Mouse (Mus musculus): Measurements from ENCODE around the gene Prickle2. TPM values are rescaled to one million over a fixed set of nuclear protein-coding genes. Genes with fewer than 3 reads are reported as not detected.

Prickle2 gene
- polyA plus RNA-seq, 1 experiment from 2014 or later, result 2.6 TPM

DNA sequence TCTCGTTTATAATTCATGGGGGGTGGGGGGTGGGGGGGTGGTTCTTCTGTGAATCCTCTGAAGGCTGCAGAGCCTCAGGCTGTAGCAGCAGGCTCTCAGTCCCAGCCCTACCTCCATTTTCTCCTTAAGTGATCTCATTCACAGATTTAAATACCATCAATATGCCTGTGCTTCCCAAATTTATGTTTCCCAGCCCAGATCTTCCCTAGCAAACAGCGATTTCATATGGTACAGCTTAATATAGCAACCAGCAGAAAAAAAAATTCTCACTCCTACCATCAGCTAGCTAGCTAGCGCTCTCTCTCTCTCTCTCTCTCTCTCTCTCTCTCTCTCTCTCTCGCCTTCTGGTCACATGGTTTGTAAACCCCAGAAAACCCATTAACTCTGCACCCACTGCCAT is 42.5 kb downstream of the Prickle2 start:
- Histone ChIP-seq H3K36me3 (replicated peaks) (no peaks in the 10 kb centered on the region), H3K27ac (no peak overlapping the region), H3K27me3 (ENCODE audit: poor library complexity, severe bottlenecking) (no peaks in the 10 kb centered on the region), H3K4me1 (peaks cover 24% of the 10 kb centered on the region), H3K9me3 (no peaks in the 10 kb centered on the region), H3K4me3 (no peak overlapping the region)
- WGBS, result 78% methylated on average over 4 of the region's 4 CpGs
- DNase-seq (ENCODE audit: extremely low spot score, low spot score), result no peak

DNA sequence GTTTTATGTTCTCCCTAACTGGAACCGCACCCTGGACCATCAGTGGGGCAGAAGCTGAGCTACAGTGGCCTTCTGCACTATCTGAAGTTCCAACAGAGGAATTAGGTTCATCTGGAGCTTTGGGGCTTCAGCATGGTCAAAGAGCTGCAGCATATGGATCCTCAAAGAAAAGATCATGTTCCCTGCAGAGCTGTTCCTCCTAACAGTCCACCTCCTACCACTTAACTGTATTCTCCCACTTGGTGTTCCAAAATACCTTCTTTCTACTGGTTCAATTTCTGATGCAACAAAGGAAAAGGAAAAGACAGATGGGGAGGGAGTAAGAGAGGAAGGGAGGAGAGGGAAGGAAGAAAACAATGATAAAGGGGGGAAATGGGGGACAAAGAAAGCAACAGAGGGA is 56.9 kb downstream of the Prickle2 start:
- Histone ChIP-seq H3K4me1 (peaks cover 10% of the 10 kb centered on the region), H3K36me3 (replicated peaks) (no peaks in the 10 kb centered on the region), H3K27ac (no peak overlapping the region), H3K9me3 (no peaks in the 10 kb centered on the region), H3K27me3 (ENCODE audit: poor library complexity, severe bottlenecking) (no peaks in the 10 kb centered on the region), H3K4me3 (no peak overlapping the region)
- WGBS, result 91% methylated on average over 1 of the region's 1 CpGs
- DNase-seq (ENCODE audit: extremely low spot score, low spot score), result no peak

DNA sequence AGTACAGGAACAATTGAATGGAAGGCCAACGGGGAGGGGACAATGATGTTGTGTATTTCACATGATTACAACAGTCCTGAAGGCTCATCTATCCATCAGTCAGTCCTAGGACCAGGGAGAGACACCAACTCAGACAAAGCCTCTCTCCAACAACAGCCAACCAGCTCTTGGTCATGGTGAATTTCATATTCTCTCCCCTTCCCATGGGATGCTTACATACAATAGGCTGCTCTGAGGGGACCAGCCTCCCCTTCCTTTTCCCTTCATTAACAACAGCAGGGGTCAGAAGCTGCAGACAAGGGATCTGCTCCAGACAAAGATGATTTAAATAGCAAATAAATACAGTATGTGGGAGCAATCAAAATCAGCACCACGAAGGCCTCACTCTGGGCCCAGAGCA is 57.4 kb downstream of the Prickle2 start:
- H3K9me3 ChIP-seq, result no peaks in the 10 kb centered on the region
- no peaks in the 10 kb centered on the region for H3K27me3 ChIP-seq (ENCODE audit: poor library complexity, severe bottlenecking)
- H3K27ac ChIP-seq, result no peak overlapping the region
- no peak for DNase-seq (ENCODE audit: extremely low spot score, low spot score)
- peaks cover 10% of the 10 kb centered on the region for H3K4me1 ChIP-seq
- H3K4me3 ChIP-seq, result no peak overlapping the region
- no peaks in the 10 kb centered on the region for H3K36me3 ChIP-seq (replicated peaks)
- WGBS, result 42% methylated on average over 2 of the region's 2 CpGs

DNA sequence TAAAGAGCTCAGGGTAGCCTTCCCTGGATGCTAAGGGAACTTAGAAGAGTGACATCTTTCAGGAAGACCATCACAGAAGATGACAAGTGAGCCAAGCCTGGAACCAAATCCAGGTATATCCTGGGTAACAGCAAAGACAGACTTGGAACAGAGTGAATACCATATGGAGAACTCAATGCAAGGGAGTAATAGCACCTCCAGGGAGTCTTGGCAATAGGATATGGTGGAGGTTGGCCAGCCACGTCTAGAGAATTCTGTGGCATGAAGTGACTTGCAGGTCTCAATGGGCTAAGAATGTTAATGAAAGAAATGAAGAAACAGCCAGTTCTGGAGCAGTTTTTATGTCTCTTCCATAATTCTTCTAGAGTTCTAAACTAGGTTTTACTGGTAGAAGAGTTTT is 63.0 kb downstream of the Prickle2 start:
- 93% methylated on average over 1 of the region's 1 CpGs for WGBS
- no peaks in the 10 kb centered on the region for H3K4me1 ChIP-seq
- H3K27ac ChIP-seq, result no peak overlapping the region
- H3K4me3 ChIP-seq, result no peak overlapping the region
- H3K9me3 ChIP-seq, result no peaks in the 10 kb centered on the region
- no peak for DNase-seq (ENCODE audit: extremely low spot score, low spot score)
- no peaks in the 10 kb centered on the region for H3K27me3 ChIP-seq (ENCODE audit: poor library complexity, severe bottlenecking)
- no peaks in the 10 kb centered on the region for H3K36me3 ChIP-seq (replicated peaks)

DNA sequence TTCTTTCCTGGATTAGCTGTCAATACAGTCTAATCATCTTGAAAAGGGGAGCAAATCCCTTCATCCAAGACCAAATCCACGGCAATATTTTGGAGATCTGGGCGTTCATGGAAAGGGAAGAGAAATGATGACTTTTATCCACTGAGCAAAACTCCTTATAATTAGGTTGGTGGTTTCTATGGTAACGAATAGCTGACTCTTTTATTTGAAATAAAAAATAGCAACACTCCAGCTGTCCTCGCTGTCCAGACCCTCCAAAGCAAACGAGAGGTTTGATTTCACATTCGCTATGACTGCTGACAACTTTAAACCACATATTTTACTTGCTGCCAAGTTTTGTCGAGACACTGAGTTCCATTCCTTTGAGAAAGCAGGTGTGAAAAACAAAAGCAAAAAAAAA is 64.0 kb downstream of the Prickle2 start:
- no peaks in the 10 kb centered on the region for H3K27me3 ChIP-seq (ENCODE audit: poor library complexity, severe bottlenecking)
- 81% methylated on average over 7 of the region's 7 CpGs for WGBS
- no peaks in the 10 kb centered on the region for H3K36me3 ChIP-seq (replicated peaks)
- no peak for DNase-seq (ENCODE audit: extremely low spot score, low spot score)
- no peaks in the 10 kb centered on the region for H3K9me3 ChIP-seq
- H3K4me1 ChIP-seq, result no peaks in the 10 kb centered on the region
- H3K4me3 ChIP-seq, result no peak overlapping the region
- H3K27ac ChIP-seq, result no peak overlapping the region

DNA sequence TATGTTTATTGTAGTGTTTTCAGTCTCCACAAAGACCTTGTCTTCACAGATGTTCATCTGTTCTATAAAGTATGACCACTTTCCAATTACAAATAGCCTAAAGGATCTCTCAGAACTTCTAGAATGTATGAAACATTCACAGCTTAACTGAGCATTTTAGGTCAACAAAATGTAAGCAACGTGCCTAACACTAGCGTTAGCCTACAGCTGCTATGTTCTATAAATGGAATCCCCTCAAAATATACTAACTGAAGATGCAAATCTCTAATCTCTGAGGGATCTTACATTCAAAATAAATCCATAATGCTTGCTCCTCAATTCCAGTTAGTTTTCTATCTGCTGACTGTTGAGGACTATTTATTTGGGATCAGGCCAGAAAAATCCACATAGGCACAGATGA is 65.1 kb downstream of the Prickle2 start:
- Histone ChIP-seq H3K4me3 (no peak overlapping the region), H3K9me3 (no peaks in the 10 kb centered on the region), H3K27me3 (ENCODE audit: poor library complexity, severe bottlenecking) (no peaks in the 10 kb centered on the region), H3K4me1 (no peaks in the 10 kb centered on the region), H3K27ac (no peak overlapping the region), H3K36me3 (replicated peaks) (no peaks in the 10 kb centered on the region)
- 93% methylated on average over 2 of the region's 2 CpGs for WGBS
- no peak for DNase-seq (ENCODE audit: extremely low spot score, low spot score)

DNA sequence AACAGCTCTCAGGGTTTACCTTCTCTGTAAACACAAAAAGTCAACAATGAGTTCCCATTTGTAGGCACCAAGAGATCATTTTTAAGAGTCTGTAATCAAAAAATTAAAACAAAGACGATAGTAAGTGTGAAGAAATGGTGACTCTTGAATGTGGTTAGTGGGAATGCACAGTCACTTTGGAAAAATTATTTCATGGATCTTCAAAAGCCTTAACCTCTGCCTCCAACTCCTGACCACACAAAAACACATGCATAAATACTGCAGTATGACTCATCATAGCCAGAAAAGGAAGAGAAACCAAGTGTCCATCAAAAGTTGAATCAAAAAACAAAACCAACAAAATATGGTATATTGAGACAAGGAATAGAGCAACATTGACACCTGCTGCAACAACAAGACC is 69.5 kb downstream of the Prickle2 start:
- 84% methylated on average over 1 of the region's 1 CpGs for WGBS

DNA sequence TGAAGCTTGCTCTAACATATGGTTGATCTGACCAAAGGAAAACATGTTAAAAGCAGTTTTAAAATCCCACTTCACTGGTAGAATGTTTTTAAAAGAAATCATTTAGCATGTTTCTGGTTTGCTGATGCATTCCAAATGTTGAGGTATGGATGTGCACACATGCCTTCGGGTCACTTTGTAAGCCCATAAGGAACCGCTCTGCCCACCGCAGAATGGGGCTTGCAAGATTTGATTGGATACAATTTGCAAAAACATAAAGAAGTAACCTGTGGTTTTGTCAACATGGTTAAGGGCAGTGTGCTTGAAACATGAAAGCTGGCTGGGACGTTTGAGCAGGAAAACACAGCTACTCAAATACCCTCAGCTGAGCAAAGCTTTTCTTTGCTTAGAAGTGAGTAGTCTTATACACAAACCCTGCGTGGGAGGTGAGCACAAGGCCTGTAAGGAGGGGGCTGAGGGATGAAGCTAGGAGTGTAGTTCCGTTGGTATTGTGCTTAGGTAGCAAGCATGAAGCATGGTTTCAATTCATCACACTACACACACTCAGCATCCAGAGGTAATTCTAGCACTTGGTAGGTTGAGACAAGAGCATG is 71.0 kb downstream of the Prickle2 start:
- Histone ChIP-seq H3K36me3 (replicated peaks) (no peaks in the 10 kb centered on the region), H3K27me3 (ENCODE audit: poor library complexity, severe bottlenecking) (no peaks in the 10 kb centered on the region), H3K4me3 (no peak overlapping the region), H3K4me1 (no peaks in the 10 kb centered on the region), H3K27ac (no peak overlapping the region), H3K9me3 (no peaks in the 10 kb centered on the region)
- 83% methylated on average over 6 of the region's 6 CpGs for whole genome bisulfite sequencing
- DNase-seq (ENCODE audit: extremely low spot score, low spot score), result no peak

More for the DNA sequence above, 69.5 kb downstream of the Prickle2 start:
- H3K4me1 ChIP-seq, result no peaks in the 10 kb centered on the region
- no peak overlapping the region for H3K4me3 ChIP-seq
- H3K36me3 ChIP-seq (replicated peaks), result no peaks in the 10 kb centered on the region
- no peak for DNase-seq (ENCODE audit: extremely low spot score, low spot score)
- H3K27ac ChIP-seq, result no peak overlapping the region
- H3K9me3 ChIP-seq, result no peaks in the 10 kb centered on the region
- no peaks in the 10 kb centered on the region for H3K27me3 ChIP-seq (ENCODE audit: poor library complexity, severe bottlenecking)

DNA sequence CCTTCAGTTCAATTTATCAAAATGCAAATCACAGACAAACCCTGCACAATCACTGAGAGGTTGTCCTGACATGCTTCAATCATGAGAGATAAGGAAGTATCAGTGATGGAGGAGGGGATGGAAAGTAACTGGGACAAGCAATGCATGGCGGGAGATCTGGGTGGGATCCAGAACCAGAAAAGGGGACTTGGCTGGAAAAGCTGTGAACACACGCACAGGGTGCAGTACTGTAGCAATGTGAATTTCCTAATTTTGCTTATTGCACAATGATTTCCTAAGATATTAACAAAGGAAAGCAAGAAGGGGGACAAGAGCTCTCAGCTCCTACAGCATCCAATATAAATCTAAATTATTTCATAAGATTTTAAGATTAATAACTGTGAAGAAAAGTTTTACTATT is 75.0 kb downstream of the Prickle2 start:
- Histone ChIP-seq H3K4me1 (no peaks in the 10 kb centered on the region), H3K27ac (no peak overlapping the region), H3K36me3 (replicated peaks) (no peaks in the 10 kb centered on the region), H3K4me3 (no peak overlapping the region), H3K27me3 (ENCODE audit: poor library complexity, severe bottlenecking) (no peaks in the 10 kb centered on the region), H3K9me3 (no peaks in the 10 kb centered on the region)
- 97% methylated on average over 2 of the region's 2 CpGs for WGBS
- DNase-seq (ENCODE audit: extremely low spot score, low spot score), result no peak

DNA sequence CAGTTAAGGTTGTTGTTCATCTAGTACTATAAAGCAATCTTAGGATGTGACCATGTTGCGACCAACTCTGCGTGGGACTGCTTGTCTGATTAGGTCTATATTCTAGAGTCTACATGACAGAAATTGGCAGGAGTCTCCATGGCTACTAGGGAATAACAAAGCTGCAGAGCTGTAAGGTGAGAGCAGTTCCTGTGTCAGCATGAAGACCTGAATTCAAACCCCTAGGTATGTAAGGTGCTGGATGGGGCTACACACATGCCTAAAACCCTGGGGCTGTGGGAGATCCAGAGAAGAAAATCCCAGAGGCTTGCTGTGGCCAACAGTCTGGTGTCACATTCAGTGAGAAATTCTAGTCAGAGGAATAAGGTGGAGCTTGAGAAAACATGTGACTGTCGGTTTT is 78.2 kb downstream of the Prickle2 start:
- no peaks in the 10 kb centered on the region for H3K36me3 ChIP-seq (replicated peaks)
- H3K27me3 ChIP-seq (ENCODE audit: poor library complexity, severe bottlenecking), result no peaks in the 10 kb centered on the region
- no peaks in the 10 kb centered on the region for H3K4me1 ChIP-seq
- 87% methylated on average over 3 of the region's 3 CpGs for WGBS
- no peak overlapping the region for H3K4me3 ChIP-seq
- DNase-seq (ENCODE audit: extremely low spot score, low spot score), result no peak
- H3K27ac ChIP-seq, result no peak overlapping the region
- no peaks in the 10 kb centered on the region for H3K9me3 ChIP-seq

DNA sequence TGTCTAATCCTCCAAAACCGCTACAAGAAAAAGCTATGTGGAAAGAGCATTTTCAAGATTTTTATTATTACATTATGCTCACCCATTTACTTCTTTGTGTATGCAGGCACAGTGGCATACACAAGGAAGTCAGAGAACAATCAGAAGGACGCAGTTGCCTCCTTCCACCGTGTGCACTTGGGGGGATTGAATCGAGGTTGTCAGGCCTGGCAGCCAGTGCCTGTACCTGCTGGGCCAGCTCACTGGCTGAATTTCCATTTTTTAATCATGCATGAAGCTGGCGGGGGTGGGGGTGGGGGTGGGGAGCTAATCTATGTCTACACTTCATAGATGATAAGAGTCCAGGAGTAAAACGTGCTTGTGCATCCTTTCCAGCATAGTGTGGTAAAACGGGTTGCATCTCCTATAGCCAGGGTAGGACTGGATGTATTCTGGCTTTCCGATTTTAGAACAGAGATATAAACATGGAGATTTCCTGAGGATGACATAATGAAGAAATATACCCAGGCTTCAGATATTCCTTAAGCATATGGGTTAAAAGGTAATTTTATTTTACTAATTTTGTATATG is 78.8 kb downstream of the Prickle2 start:
- no peaks in the 10 kb centered on the region for H3K9me3 ChIP-seq
- no peaks in the 10 kb centered on the region for H3K27me3 ChIP-seq (ENCODE audit: poor library complexity, severe bottlenecking)
- no peaks in the 10 kb centered on the region for H3K36me3 ChIP-seq (replicated peaks)
- no peak overlapping the region for H3K27ac ChIP-seq
- H3K4me1 ChIP-seq, result no peaks in the 10 kb centered on the region
- no peak for DNase-seq (ENCODE audit: extremely low spot score, low spot score)
- H3K4me3 ChIP-seq, result no peak overlapping the region
- 81% methylated on average over 8 of the region's 8 CpGs for WGBS

DNA sequence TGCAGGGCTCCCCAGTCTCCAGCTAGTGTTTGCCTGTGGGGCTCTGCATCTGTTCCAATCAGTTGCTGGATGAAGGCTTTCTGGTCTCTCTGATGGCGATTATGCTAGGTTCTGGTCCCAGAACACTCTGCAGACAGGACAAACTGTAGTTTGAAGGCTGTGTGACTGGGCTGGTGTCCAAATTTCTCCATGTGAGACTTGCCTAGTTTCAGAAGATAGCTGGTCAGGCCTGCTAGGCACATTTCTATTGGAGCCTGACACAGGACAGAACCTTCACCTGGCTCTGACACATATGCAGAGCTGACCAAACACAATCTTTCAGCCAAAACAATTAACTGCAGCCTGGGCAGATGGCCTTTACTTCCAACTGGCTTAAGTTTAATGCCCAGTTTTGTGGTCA is 80.0 kb downstream of the Prickle2 start:
- Histone ChIP-seq H3K36me3 (replicated peaks) (no peaks in the 10 kb centered on the region), H3K4me3 (no peak overlapping the region), H3K9me3 (no peaks in the 10 kb centered on the region), H3K27me3 (ENCODE audit: poor library complexity, severe bottlenecking) (no peaks in the 10 kb centered on the region), H3K27ac (no peak overlapping the region), H3K4me1 (no peaks in the 10 kb centered on the region)
- WGBS, result 72% methylated on average over 1 of the region's 1 CpGs
- DNase-seq (ENCODE audit: extremely low spot score, low spot score), result no peak

DNA sequence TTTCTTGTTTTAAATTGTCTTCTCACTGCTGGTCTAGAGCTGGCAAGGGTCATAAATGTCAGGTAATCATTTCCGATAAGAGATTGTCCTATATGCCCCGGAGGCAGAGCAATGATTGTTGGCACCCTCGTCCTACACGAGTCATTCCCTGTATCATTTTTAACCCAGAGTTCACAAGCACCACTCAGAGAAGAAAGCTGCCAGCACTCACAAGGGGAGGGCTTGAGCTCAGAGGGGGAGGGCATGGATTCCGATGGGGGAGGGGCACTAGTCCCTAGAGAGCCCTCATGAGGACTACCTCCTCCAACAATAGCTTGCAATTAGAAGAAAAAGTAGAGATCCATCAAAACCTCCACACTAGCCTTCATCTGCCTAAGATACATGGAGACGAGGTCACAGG is 81.6 kb downstream of the Prickle2 start:
- WGBS, result 79% methylated on average over 6 of the region's 6 CpGs
- H3K4me1 ChIP-seq, result no peaks in the 10 kb centered on the region
- DNase-seq (ENCODE audit: extremely low spot score, low spot score), result no peak
- no peak overlapping the region for H3K27ac ChIP-seq
- no peaks in the 10 kb centered on the region for H3K9me3 ChIP-seq
- no peaks in the 10 kb centered on the region for H3K36me3 ChIP-seq (replicated peaks)
- no peak overlapping the region for H3K4me3 ChIP-seq
- no peaks in the 10 kb centered on the region for H3K27me3 ChIP-seq (ENCODE audit: poor library complexity, severe bottlenecking)

DNA sequence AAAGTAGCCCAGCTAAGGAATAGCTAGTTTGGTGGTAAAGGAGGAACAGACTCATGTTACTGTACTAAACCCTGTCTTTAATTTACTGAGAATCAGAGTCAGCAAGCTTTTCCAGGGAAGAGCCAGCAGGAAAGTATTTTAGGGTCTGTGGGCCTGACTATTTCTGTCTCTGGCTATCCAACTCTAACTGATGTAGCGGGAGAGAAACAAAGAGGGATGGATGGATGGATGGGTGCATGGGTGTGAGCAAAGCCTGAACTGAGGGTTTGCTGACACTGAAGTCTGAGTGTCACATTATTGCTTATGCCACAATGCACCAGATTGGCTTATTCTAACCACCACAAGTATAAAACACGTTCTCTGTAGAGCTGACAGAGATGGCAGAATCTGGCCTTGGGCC is 88.8 kb downstream of the Prickle2 start:
- Histone ChIP-seq H3K4me1 (peaks cover 6% of the 10 kb centered on the region; the same call in 1 of the 2 replicates), H3K36me3 (replicated peaks) (no peaks in the 10 kb centered on the region), H3K4me3 (no peak overlapping the region), H3K27me3 (ENCODE audit: poor library complexity, severe bottlenecking) (no peaks in the 10 kb centered on the region), H3K27ac (no peak overlapping the region), H3K9me3 (no peaks in the 10 kb centered on the region)
- 74% methylated on average over 2 of the region's 2 CpGs for WGBS
- DNase-seq (ENCODE audit: extremely low spot score, low spot score), result no peak
